Mouse (Mus musculus) forebrain, embryonic 12.5 days (tissue): ENCODE data around the gene Rcvrn. TPM values are rescaled to one million over a fixed set of nuclear protein-coding genes. Genes with fewer than 3 reads are reported as not detected.
A peak's percentile ranks its signal among the peaks of the same experiment; 100 is the strongest.

Experiments used
- ATAC-seq: fragments of 200-750 bp; cut with Nextera tagmentation; 2 replicates; pipeline ENCODE4 v1.8.0; 2017; ENCODE audit warnings: moderate TSS enrichment; ENCODE audit not compliant: low FRiP score
- H3K27ac ChIP-seq: fragments of 300-500 bp; sonication (generic); 2 replicates; pipeline ENCODE4 v1.5.1; 2016; ENCODE audit warnings: mild to moderate bottlenecking
- H3K27me3 ChIP-seq: fragments of 300-500 bp; sonication (generic); 2 replicates; pipeline ENCODE4 v1.6.1; 2016; ENCODE audit warnings: mild to moderate bottlenecking
- H3K36me3 ChIP-seq: fragments of 300-500 bp; sonication (generic); replicated peaks from 2 replicates; pipeline ENCODE4 v1.6.1; 2016; ENCODE audit warnings: mild to moderate bottlenecking
- H3K4me1 ChIP-seq: fragments of 300-500 bp; sonication (generic); 2 replicates; pipeline ENCODE4 v1.6.1; 2016
- H3K4me2 ChIP-seq: fragments of 300-500 bp; sonication (generic); 2 replicates; pipeline ENCODE4 v1.6.1; 2016; ENCODE audit warnings: mild to moderate bottlenecking, moderate library complexity
- H3K4me3 ChIP-seq: fragments of 300-500 bp; sonication (generic); replicated peaks from 2 replicates; pipeline ENCODE4 v1.5.1; 2016; ENCODE audit warnings: mild to moderate bottlenecking
- H3K9ac ChIP-seq: fragments of 300-500 bp; sonication (generic); 2 replicates; pipeline ENCODE4 v1.6.1; 2016; ENCODE audit warnings: mild to moderate bottlenecking
- H3K9me3 ChIP-seq: fragments of 300-500 bp; sonication (generic); 2 replicates; pipeline ENCODE4 v1.6.1; 2016
- WGBS: fragments of 180-500 bp; shearing (Covaris S2); methylation state at CpG from one replicate; pipeline ENCODE4 v1.1.7; 2016; 5-methylcytosine and 5-hydroxymethylcytosine counted together
- polyA plus RNA-seq: library from polyadenylated mRNA; unstranded; fragments of >200 nt; fragmentation: Nextera tagmentation; extraction: Ambion mirVana; gene quantifications from 2 replicates; pipeline ENCODE4 v1.2.1, GENCODE M21; 2016

Rcvrn gene
- polyA plus RNA-seq, 1 experiment from 2014 or later = not detected

- no peak overlapping the region for H3K4me3 ChIP-seq
- no peak overlapping the region for H3K9ac ChIP-seq
- no peak overlapping the region for H3K4me2 ChIP-seq
- H3K9me3 ChIP-seq = no peaks in the 10 kb centered on the region
- H3K4me1 ChIP-seq = peaks cover 12% of the 10 kb centered on the region
- WGBS = 89% methylated on average over 9 of the region's 9 CpGs
- ATAC-seq = no peak
- no peaks in the 10 kb centered on the region for H3K27me3 ChIP-seq
- H3K27ac ChIP-seq = 0 out of 2 replicates have a peak overlapping the region, but pooled peaks have one; percentile 3
- H3K36me3 ChIP-seq = no peaks in the 10 kb centered on the region
Measured at GRCm38 (mm10) chr11:67656811-67657210, 38.3 kb upstream of the Rcvrn start.

- Histone ChIP-seq H3K36me3 (no peaks in the 10 kb centered on the region), H3K4me3 (no peak overlapping the region), H3K27me3 (no peaks in the 10 kb centered on the region), H3K4me1 (peaks cover 5% of the 10 kb centered on the region), H3K9ac (no peak overlapping the region), H3K4me2 (no peak overlapping the region), H3K9me3 (no peaks in the 10 kb centered on the region), H3K27ac (no peak overlapping the region)
- ATAC-seq = 0 out of 2 replicates have a peak, but pooled peaks have one; percentile 14
- 49% methylated on average over 11 of the region's 11 CpGs for WGBS
Measured at GRCm38 (mm10) chr11:67657685-67658382, 37.3 kb upstream of the Rcvrn start.

GRCm38 (mm10) chr11:67661465-67661864, 33.7 kb upstream of the Rcvrn start:
- no peak overlapping the region for H3K9ac ChIP-seq
- no peaks in the 10 kb centered on the region for H3K9me3 ChIP-seq
- H3K4me3 ChIP-seq = no peak overlapping the region
- H3K4me2 ChIP-seq = no peak overlapping the region
- H3K36me3 ChIP-seq = no peaks in the 10 kb centered on the region
- no peaks in the 10 kb centered on the region for H3K27me3 ChIP-seq
- no peak overlapping the region for H3K27ac ChIP-seq
- 87% methylated on average over 8 of the region's 8 CpGs for WGBS
- no peak for ATAC-seq
- H3K4me1 ChIP-seq = no peaks in the 10 kb centered on the region

- no peak for ATAC-seq
- H3K4me1 ChIP-seq = no peaks in the 10 kb centered on the region
- no peak overlapping the region for H3K27ac ChIP-seq
- H3K9me3 ChIP-seq = no peaks in the 10 kb centered on the region
- no peak overlapping the region for H3K4me3 ChIP-seq
- 96% methylated on average over 4 of the region's 4 CpGs for WGBS
- no peaks in the 10 kb centered on the region for H3K27me3 ChIP-seq
- no peak overlapping the region for H3K9ac ChIP-seq
- no peak overlapping the region for H3K4me2 ChIP-seq
- H3K36me3 ChIP-seq = no peaks in the 10 kb centered on the region
Measured at GRCm38 (mm10) chr11:67663437-67663836, 31.7 kb upstream of the Rcvrn start.

GRCm38 (mm10) chr11:67664261-67664660, 30.9 kb upstream of the Rcvrn start:
- no peaks in the 10 kb centered on the region for H3K27me3 ChIP-seq
- H3K4me2 ChIP-seq = no peak overlapping the region
- H3K27ac ChIP-seq = no peak overlapping the region
- no peaks in the 10 kb centered on the region for H3K36me3 ChIP-seq
- no peak for ATAC-seq
- 98% methylated on average over 3 of the region's 3 CpGs for WGBS
- no peaks in the 10 kb centered on the region for H3K9me3 ChIP-seq
- H3K9ac ChIP-seq = no peak overlapping the region
- no peak overlapping the region for H3K4me3 ChIP-seq
- no peaks in the 10 kb centered on the region for H3K4me1 ChIP-seq

- 85% methylated on average over 6 of the region's 6 CpGs for WGBS
- no peak overlapping the region for H3K4me2 ChIP-seq
- H3K27me3 ChIP-seq = no peaks in the 10 kb centered on the region
- H3K4me3 ChIP-seq = no peak overlapping the region
- no peak overlapping the region for H3K9ac ChIP-seq
- no peaks in the 10 kb centered on the region for H3K9me3 ChIP-seq
- H3K27ac ChIP-seq = no peak overlapping the region
- no peak for ATAC-seq
- no peaks in the 10 kb centered on the region for H3K4me1 ChIP-seq
- no peaks in the 10 kb centered on the region for H3K36me3 ChIP-seq
Measured at GRCm38 (mm10) chr11:67664918-67665317, 30.2 kb upstream of the Rcvrn start.

- H3K9ac ChIP-seq = no peak overlapping the region
- no peak overlapping the region for H3K4me3 ChIP-seq
- H3K27ac ChIP-seq = no peak overlapping the region
- no peaks in the 10 kb centered on the region for H3K4me1 ChIP-seq
- H3K4me2 ChIP-seq = no peak overlapping the region
- H3K36me3 ChIP-seq = no peaks in the 10 kb centered on the region
- H3K9me3 ChIP-seq = no peaks in the 10 kb centered on the region
- no peaks in the 10 kb centered on the region for H3K27me3 ChIP-seq
- ATAC-seq = no peak
- WGBS = 86% methylated on average over 5 of the region's 5 CpGs
Measured at GRCm38 (mm10) chr11:67666129-67666528, 29.0 kb upstream of the Rcvrn start.

GRCm38 (mm10) chr11:67667531-67668332, 27.4 kb upstream of the Rcvrn start:
- Histone ChIP-seq H3K9ac (no peak overlapping the region), H3K27ac (no peak overlapping the region), H3K9me3 (no peaks in the 10 kb centered on the region), H3K36me3 (no peaks in the 10 kb centered on the region), H3K27me3 (no peaks in the 10 kb centered on the region), H3K4me3 (no peak overlapping the region), H3K4me2 (no peak overlapping the region), H3K4me1 (no peaks in the 10 kb centered on the region)
- ATAC-seq = no peak
- whole genome bisulfite sequencing = 85% methylated on average over 13 of the region's 13 CpGs

- Histone ChIP-seq H3K27ac (no peak overlapping the region), H3K27me3 (no peaks in the 10 kb centered on the region), H3K36me3 (no peaks in the 10 kb centered on the region), H3K9me3 (no peaks in the 10 kb centered on the region), H3K4me3 (no peak overlapping the region), H3K4me1 (no peaks in the 10 kb centered on the region), H3K4me2 (no peak overlapping the region), H3K9ac (no peak overlapping the region)
- 61% methylated on average over 3 of the region's 3 CpGs for WGBS
- no peak for ATAC-seq
Measured at GRCm38 (mm10) chr11:67668460-67669007, 26.6 kb upstream of the Rcvrn start.

GRCm38 (mm10) chr11:67670031-67670430, 25.1 kb upstream of the Rcvrn start:
- ATAC-seq = no peak
- Histone ChIP-seq H3K36me3 (no peaks in the 10 kb centered on the region), H3K27ac (no peak overlapping the region), H3K9me3 (no peaks in the 10 kb centered on the region), H3K4me2 (no peak overlapping the region), H3K9ac (no peak overlapping the region), H3K4me1 (no peaks in the 10 kb centered on the region), H3K4me3 (no peak overlapping the region), H3K27me3 (no peaks in the 10 kb centered on the region)
- 96% methylated on average over 6 of the region's 6 CpGs for WGBS

GRCm38 (mm10) chr11:67672140-67672539, 23.0 kb upstream of the Rcvrn start:
- H3K4me3 ChIP-seq = no peak overlapping the region
- H3K27me3 ChIP-seq = no peaks in the 10 kb centered on the region
- no peaks in the 10 kb centered on the region for H3K36me3 ChIP-seq
- no peaks in the 10 kb centered on the region for H3K4me1 ChIP-seq
- no peak for ATAC-seq
- H3K4me2 ChIP-seq = no peak overlapping the region
- H3K9ac ChIP-seq = no peak overlapping the region
- H3K27ac ChIP-seq = no peak overlapping the region
- 80% methylated on average over 5 of the region's 5 CpGs for WGBS
- no peaks in the 10 kb centered on the region for H3K9me3 ChIP-seq

- Histone ChIP-seq H3K9me3 (no peaks in the 10 kb centered on the region), H3K27ac (no peak overlapping the region), H3K9ac (no peak overlapping the region), H3K4me2 (no peak overlapping the region), H3K27me3 (no peaks in the 10 kb centered on the region), H3K36me3 (no peaks in the 10 kb centered on the region), H3K4me1 (no peaks in the 10 kb centered on the region), H3K4me3 (no peak overlapping the region)
- ATAC-seq = peak; percentile 55; the same call in 1 of the 2 replicates
- WGBS = 61% methylated on average over 12 of the region's 12 CpGs
Measured at GRCm38 (mm10) chr11:67675562-67676540, 19.3 kb upstream of the Rcvrn start.
